Mouse (Mus musculus): ENCODE measurements around the gene Tbx5.

GRCm38 (mm10) chr5:119795376-119795775 is 37.1 kb upstream of the Tbx5 start:
- no peak for TF ChIP-seq CTCF (IDR thresholded peaks at IDR 0.05; ENCODE audit: low read depth, low read length)
- TF ChIP-seq POLR2AphosphoS5 (IDR thresholded peaks at IDR 0.05; ENCODE audit: insufficient replicate concordance, low read depth, low read length) = no peak
- TF ChIP-seq TAL1 (conservative IDR thresholded peaks at IDR 0.05; ENCODE audit: low read depth, low read length) = no peak
- TF ChIP-seq GATA1 (IDR thresholded peaks at IDR 0.05; ENCODE audit: borderline replicate concordance, low read length) = no peak
- no peak for TF ChIP-seq GATA2 (IDR thresholded peaks at IDR 0.05; ENCODE audit: borderline replicate concordance, low read depth, low read length)
